Mouse (Mus musculus): ENCODE data around the gene Dock4.
"Not testable (repeated sequence)": the region's sequence is repeated elsewhere in the genome, so short reads cannot be mapped to it uniquely, and the experiment has no call there.

The Dock4 gene

DNA sequence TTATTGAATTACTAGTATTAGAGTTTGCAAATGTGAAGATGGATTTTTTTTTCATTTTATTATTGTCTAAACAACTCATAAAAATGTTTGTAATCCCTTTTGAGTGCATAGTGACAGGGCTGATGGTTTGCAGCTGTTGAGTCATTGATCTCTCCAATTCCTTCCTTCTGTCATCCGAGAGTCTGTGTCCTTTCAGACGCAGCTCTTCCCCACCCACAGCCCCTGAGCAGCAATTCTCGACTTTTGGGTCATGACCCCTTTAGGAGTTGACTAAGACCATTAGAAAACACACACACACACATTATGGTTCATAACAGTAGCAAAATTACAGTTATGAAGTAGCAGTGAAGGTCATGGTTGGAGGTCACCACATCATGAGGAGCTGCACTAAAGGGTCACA is 380.7 kb downstream of the Dock4 start:
- no peak for DNase-seq

DNA sequence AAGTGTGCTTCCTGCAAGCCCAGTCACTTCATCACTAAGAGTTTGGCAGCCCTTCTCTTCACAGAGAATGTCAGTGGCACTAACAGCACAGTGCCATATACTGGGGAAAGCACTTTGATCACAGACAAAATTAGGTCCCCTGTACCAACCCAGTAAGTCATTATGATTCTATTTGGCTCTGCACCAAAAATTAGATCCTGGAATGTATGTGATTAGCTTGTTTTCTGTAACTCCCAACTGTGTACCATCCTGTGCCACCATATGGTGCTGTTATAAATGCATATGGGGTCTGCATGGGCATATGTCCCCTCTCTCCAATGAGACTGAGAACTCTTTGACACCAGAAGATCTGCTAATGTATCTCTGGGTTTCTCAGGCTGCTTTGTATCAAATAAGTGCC is 382.3 kb downstream of the Dock4 start:
- DNase-seq: no peak

DNA sequence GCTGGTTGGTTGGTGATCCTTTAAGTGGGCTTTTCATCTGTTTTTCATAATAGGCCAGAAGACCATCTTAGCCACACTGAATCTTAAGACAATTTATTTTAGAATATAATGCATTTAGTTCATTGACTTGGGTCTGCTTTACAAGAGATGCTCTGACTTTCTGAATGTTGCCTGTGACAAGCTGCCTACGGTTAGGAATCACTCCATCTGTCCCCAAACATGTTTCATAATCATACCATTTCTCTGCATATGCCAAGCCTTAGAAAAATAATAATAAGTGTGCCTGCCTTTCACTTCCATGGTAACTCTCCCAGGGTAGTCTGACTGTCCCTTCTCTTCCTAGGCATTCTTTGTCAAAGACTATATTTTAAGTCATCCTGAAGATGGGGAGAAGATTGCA is 383.5 kb downstream of the Dock4 start:
- no peak for DNase-seq

DNA sequence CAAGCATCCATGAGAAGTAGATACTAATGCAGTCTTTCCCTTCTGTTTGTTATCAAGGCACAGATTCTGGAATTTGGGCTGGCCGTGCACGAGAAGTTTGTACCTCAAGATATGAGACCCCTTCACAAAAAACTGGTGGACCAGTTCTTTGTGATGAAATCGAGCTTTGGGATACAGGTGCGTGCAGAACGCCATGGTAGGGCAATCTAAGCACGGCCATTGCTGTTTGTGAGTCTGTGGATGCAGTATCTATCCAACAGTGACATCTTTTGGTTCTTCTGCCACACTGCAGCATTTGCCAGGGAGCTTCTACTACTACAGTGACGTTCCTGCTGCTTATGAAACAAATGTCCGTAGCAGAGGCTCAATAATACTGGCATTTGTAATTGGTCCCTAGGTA is 386.4 kb downstream of the Dock4 start:
- no peak for DNase-seq

DNA sequence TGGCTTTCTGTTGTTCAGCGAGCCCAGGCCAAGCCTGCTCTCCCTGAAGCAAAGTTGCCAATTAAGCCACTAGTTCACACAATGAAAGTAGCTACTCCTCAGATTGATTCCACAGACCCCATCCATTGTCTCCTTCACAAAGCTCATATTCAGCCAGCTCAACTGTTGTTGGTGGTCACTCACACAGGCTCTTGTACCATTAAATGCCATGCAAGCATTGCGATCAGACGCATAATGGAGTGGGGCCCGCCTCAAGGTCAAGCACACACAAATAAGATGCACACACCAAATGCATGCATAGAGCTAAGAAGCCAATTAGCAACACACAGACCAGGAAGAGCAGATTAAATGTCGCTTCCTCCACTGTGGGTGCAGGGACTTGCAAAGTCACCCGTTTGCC is 391.2 kb downstream of the Dock4 start:
- DNase-seq: no peak

DNA sequence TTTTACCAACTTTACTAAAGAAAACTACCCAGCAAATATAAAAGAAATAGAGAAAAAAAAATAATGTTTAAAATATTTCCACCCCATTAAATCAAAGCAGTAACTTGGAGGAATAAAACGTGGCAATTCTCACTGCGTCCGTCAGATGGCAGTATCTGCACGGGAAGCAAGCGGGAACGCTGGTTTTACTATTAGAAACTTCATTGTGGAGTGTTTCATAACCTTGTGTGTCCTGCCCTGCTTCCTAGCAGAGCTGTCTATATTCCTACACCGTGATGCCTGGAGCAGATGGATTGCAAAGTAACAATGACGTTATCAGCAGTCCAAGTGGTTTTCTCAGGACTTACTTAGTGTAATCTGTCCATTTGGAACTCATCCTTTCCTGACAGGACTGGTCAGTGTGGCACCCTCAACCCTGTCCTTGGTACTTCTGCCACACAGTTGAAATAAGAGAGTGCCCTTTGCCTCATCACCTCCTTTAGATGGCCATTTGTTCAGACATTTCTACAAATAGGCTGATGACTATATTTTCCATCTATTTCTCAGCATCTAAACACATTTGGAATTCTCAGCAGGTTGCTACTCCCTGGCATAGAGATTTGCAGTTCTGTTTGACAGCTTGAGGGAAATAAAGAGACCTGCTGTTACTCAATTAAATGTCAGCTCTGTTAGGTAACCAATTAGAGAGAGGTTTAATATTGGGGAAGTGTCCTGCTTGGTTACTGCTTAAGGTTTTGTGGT is 392.0 kb downstream of the Dock4 start:
- peak; percentile 79 to 81 for DNase-seq

DNA sequence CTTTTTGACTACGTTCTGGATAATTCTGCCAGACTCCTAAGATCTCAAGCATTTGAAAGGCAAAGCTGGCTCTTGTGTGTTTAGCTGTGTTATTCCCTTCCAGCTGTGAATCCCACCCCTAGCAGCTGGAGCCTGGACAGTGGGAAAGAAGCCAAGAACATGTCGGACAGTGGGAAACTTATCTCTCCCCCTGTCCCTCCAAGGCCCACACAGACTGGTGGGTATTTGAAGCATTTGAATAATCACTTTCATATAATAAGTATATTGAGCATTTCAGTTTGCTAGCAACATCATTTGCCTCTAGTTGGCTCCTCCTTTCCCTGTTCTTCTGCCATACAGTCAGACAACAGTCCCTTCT is 392.6 kb downstream of the Dock4 start:
- no peak for DNase-seq

DNA sequence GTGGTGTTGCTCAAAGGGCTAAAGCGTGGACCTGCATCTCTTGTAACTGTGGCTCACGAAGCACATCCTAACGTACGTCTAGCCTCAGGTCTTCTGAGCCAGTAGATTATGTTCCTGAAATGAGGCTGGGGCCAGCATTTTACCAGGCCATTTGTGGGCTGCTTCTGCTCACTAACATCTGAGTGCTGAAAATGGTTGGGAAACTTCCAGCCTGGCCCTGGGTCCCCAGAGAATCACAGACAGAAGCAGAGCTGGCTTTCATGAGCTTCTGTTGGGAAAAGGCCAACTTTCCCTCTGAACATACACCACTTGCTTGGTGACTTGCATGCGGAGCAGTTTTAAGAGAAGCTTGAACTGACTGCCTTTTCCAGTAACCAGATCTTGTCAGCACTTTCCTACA is 393.2 kb downstream of the Dock4 start:
- no peak for DNase-seq

DNA sequence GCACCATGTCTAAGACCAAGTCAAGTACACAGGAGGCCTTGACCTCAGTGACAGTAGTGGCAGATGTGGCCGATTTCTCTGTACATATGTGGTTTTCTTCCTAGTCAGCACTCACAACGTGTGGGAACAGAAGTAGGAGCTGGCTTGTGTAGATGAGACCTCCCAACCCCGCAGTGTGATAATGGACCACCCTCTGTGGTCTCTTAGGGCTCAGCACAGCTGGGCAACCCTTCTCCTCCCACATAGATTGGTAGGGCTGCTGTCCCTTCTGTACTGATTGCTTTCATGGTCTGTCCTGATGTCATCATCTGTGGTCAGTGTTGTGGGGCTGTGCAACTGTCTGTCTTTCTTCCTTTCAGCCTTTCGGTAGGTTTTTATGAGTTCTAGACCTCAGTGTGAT is 394.1 kb downstream of the Dock4 start:
- DNase-seq: no peak

DNA sequence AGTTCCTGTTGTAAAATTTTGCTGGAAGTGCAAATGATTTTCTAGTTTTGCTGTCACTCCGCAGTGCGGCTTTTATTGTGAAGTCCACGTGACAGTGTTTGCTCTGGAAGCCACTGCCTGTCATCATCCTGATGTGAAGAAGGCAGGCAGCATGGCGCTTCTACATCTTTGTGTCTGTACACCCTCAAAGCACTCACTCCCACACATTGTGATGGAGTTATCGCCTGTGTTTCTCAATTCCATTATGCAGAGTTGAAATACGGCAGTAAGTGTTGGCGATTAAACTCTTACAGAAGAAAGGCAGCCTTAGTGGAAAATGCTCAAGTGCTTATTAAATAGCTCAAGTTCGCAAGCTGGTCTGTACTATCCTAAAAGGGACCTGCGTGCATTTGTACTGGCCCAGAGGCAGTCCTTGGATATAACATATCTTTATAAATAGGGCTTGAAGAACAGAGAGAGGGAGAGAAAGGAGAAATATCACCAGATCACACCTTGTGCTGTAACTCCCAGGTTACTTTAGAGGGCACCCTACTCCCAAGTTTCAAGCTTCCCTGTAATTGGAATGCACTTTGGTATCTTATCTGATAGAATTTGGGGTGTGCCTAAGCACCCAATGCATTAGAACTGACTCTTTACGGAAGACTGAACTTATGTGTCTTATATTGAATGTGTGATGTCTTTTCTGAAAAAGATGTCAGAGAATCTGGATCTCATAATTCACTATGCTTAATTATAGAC is 396.7 kb downstream of the Dock4 start:
- no peak for DNase-seq

DNA sequence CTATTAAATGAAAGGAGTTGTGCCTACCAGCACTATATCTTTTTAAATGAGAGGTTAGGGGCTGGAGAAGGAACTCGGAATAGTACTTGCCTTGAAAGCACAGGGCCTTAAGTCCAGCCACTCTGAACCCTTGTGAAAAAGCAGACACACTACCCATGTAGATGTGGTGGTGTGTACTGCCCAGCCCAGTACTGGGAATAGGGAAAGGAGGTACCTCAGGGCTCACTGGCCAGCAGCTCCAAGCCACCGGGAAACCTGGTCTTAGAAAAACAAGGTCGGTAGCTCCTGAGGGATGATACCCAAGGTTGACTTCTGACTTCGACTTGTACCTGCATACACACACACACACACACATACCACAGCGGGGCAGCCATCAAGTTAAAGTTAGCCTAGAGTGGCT is 397.2 kb downstream of the Dock4 start:
- no peak for DNase-seq

DNA sequence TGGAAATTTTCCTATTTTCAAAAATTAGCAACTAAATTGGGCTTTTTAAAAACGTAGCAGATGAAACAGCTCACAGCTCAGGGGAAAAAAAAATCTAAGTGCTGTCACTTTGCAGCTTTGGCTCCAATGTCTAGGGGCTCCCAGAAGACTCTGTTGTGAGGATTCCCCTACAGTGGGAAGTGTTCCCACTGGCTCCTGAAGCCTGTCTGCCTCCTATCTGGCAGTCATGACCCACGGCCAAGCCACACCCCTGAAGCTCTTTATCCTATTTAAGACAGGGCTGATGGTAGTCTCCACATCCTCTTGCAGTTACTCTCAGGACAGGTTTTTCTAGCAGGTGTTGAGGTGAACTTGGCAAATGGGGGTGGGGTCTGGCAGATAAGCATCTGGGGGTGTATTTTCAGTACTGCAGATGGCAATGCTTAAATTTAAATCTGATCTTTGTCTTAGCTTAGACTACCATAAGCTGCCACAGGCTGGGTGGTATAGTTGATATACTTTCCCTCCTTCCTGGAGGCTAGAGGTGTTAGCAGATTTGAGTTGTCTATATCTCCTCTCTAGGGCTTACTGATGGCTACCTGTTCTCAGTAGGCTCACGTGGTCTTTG is 397.8 kb downstream of the Dock4 start:
- DNase-seq: no peak

DNA sequence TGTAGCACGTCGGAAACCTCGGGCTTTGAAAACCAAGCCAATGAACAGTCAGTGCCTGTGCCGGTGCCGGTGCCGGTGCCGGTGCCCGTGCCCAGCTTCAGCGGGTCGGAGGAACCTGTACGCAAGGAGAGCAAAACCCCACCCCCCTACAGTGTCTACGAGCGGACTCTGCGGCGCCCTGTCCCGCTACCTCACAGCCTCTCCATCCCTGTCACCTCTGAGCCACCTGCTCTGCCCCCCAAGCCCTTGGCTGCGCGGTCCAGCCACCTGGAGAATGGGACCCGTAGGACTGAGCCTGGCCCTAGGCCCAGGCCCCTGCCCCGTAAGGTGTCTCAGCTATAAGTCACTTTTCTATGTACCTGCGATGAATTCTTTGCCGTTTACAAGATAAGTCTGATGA is 398.6 kb downstream of the Dock4 start:
- no peak for DNase-seq

DNA sequence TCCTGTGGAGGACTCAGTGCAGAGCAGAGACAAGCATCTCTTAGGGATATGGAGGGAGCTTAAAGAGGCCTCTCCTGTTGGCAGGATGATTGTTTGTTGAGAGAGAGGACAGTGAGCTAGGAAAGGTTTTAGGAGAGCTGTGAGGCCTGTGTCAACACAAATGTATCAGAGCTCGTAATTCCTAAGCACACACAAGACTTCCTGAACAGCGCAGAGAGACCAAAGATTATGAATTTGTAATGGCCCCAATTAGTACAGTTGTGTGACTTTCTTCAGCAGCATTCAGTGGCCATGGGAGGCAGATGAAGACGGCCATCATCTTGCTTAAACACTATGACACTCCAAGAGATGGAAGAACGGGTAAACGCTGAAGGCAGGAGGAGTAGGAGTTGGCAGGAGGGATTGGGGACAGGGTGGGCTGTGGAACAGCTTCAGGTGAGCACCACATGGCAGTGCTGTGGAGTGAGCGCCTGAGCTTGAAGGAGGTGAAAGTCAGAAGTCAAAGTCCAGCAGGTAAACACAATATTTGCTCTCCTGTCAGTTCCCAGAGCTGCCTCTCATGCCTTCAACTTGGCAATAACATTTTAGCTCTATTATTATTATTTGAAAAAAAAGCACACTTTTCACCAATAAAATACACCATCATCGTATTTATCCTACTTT is 409.1 kb downstream of the Dock4 start:
- no peak for DNase-seq

DNA sequence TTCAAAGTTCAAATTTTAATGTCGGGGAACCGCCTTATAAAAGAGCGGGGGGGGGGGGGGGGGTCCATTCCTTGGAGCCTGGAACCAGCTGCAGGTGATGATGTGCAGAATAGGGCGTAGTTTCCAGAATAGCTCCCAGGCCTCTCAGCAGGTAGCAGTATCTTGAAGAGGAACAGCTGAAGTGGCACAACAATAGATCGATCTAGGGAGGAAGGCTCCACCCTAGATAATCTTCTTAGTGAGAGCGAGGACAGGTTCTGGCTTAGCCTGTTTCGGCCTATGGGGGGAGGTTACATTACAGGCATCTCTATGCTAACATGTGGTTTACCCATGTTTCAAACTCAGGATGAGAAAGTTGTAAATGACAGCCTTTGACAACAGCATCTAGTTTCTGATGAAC is 411.7 kb downstream of the Dock4 start:
- DNase-seq: no peak

DNA sequence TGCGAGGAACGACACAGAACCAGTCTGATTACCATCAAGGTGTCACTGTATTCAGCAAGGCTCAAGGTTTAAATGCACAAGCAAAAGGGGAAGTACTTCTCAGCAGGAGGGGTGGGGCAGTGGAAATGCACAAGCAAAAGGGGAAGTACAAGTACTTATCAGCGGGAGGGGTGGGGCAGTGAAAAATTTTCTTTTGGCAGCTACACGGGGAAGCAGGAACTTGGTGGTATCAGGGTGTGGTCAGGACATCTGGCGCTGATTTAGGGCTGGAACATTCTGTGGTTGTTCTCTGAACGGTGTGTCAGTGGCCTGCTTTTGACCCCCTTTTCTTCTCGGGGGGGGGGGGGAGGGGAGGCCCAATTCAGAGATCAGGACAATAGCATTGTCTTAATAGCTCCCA is 413.0 kb downstream of the Dock4 start:
- DNase-seq: not testable (repeated sequence)

DNA sequence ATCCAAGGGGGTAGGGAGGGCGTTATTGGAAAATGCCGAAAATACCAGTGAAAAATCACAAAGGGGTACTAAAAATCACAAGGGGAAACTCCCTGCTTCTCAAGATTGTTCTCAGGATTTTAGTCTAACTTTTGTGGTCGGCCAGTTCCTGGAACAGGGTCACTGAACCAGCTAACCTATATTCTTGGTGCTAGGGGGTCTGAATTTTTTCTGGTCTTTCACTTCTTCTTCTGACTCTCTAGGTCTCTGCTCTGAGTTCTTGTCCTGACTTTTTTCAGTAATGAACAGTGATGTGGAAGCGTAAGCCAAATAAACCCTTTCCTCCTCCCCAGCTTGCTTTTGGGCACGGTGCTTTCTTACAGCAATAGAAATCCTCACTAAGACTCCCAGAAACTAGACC is 424.6 kb downstream of the Dock4 start:
- DNase-seq: no peak

DNA sequence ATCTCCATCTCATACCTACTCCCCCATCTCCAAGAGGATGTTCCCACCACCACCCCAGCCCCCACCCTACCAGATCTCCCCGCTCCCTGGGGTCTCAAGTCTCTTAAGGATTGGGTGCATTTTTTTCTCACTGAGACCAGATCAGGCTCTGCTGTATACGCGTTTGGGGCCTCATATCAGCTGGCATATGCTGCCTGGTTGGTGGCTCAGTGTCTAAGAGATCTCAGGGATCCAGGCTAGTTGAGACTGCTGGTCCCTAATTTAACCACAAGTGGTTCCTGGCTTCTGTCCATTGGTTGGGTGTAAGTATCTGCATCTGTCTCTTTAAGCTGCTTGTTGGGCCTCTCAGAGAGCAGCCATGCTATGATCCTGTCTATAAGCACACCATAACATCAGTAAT is 427.0 kb downstream of the Dock4 start:
- no peak for DNase-seq

DNA sequence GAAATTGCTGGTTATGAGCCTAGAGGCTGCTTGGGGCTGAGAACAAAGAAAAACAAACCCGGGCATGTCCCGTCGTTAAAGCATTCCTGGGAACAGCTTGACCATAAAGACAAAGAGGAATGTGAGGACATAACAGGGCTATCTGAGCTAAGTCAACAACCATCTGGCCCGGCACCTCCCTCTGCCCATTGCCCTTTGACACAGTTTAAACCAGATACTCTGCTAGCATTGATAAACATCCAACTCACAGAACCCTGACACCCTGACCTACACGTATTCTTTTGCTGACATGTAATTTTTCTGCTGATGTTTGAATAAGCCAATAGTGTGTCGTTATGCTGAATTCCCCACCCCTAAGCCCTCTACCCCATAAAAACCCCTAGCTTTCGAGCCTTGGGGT is 427.5 kb downstream of the Dock4 start:
- DNase-seq: not testable (repeated sequence)

DNA sequence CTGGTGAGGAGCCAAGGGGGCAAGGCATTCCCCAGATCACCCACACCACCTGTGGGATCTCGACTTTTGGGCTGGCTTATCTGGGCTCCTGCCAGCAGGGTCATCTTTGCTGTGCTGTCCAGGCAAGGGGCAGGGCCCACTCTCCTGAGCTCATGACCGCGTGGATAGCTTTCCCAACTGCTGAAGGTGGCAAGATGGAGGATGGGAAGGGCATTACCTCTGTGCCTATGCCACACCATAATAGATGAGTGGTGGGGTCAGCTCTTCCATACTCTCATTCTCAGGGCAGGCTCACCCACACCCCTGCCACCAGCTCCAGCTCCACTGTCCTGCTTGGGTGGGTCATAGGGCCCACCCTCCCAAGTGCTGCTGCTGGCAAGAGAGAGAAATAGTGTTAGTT is 439.2 kb downstream of the Dock4 start:
- no peak for DNase-seq

DNA sequence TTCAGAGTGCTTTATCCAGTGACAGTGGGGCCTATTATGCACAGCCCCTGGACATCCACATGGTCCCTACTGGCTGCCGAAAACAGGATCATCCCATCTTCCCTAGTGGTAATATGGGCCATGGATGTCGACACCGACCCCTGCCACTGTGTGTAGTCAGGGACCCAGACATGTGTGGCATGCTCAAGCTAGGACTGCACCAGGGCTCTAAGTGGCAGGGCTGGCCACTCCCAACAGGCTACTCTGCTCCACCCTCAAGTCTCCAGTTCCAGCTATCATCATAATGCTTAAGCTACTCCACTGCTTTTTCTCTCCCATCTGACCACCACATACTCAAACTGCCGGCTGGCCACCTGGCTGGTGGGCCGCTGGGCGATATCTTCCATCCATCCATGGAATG is 439.6 kb downstream of the Dock4 start:
- no peak for DNase-seq

DNA sequence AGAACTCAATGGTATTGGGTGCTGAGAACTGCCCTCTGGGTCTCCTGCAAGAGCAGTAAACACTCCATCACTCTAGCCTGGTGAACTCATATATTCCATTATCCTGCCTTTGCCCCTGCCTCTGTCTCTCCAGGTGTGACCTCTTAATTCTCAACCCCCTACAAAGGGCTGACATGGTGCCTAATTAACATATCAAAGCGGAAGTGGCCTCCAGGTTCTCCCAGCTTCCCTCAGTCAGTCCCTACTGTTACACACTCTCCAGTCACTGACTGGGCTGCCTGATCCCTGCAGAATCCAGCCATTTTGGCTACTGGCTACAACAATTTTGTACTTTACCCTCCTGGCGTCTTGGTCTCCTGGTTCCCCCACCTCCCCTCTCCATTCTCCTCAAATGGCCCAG is 441.7 kb downstream of the Dock4 start:
- no peak for DNase-seq

DNA sequence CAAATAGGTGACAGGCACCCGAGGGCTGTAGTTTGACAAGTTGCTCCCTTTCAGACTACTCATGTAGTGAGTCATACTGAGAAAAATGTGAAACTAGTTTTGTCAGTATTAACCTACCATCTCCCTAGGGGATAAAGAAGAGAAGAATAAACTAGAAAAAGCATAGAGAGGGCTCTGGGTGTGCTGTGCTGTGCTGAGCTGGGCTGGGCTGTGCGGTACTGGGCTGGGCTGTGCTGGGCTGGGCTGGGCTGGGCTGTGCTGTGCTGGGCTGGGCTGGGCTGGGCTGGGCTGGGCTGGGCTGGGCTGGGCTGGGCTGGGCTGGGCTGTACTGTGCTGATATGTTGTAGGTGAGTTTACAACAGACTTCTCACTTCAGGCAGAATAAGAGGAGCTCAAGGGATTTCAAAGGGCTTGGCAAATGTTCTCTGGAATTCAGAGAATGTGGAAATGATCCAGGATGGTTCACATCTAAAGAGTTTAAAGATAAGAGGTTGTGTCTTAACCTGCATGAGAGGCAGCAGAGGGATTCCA is 442.6 kb downstream of the Dock4 start:
- DNase-seq: no peak

DNA sequence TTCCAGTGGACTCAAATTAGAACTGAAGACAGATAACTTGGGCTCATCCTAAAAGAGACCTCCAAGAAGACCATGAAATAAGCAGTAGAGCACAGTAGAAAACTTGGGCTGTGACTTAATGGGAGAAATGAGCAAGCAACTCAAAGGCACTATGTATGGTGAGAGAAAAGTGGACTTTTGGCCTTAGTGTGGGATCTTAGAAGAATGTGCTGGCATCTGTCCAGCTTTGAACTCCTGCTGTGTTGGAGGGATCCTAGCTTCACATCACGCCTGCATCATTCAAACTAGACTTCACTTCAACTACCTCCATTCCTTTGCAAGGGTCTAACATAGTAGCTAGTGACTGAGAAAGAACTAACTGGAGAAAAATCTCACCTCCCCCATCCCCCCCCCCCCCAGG is 443.1 kb downstream of the Dock4 start:
- DNase-seq: no peak

All from cerebellum, postnatal 36 days (tissue).